Mouse (Mus musculus) ES-E14 (cell line): Measurements from ENCODE around the gene Carmil2.

Experiments
- CHD2 ChIP-seq: IDR thresholded peaks from 2 replicates; pipeline ENCODE4 v1.6.1; 2014; ENCODE audit warnings: mild to moderate bottlenecking, low read depth, low read length, inconsistent platforms
- HCFC1 ChIP-seq: IDR thresholded peaks from 2 replicates; pipeline ENCODE4 v1.6.1; 2012; ENCODE audit warnings: low read length, inconsistent platforms, borderline replicate concordance; ENCODE audit not compliant: insufficient read depth
- MAFK ChIP-seq: IDR thresholded peaks from 2 replicates; pipeline ENCODE4 v1.6.1; 2014; ENCODE audit warnings: mild to moderate bottlenecking, low read depth, low read length, inconsistent platforms; ENCODE audit not compliant: insufficient read depth
- ZC3H11A ChIP-seq: IDR thresholded peaks from 2 replicates; pipeline ENCODE4 v1.6.1; 2012; ENCODE audit warnings: low read depth, mild to moderate bottlenecking, inconsistent platforms, low read length, borderline replicate concordance
- ZNF384 ChIP-seq: IDR thresholded peaks from 2 replicates; pipeline ENCODE4 v1.6.1; 2012; ENCODE audit warnings: low read depth, low read length, inconsistent platforms

- TF ChIP-seq HCFC1: no peak
- TF ChIP-seq ZC3H11A: no peak
- no peak for TF ChIP-seq CHD2
- TF ChIP-seq ZNF384: no peak
- no peak for TF ChIP-seq MAFK
Measured at GRCm38 (mm10) chr8:105725726-105726125, 39.7 kb downstream of the Carmil2 start.
